Mouse (Mus musculus) erythroblast, embryonic 14.5 days (primary cell): ENCODE results near the gene Slc16a12.

ENCODE experiments used
- GATA1 ChIP-seq: IDR thresholded peaks from 2 replicates; pipeline ENCODE4 v1.6.1; 2012; ENCODE audit warnings: low read length, inconsistent platforms, mixed read lengths
- TAL1 ChIP-seq: IDR thresholded peaks from 3 replicates; pipeline ENCODE4 v1.6.1; 2012; ENCODE audit warnings: low read length, inconsistent platforms, mixed read lengths

DNA sequence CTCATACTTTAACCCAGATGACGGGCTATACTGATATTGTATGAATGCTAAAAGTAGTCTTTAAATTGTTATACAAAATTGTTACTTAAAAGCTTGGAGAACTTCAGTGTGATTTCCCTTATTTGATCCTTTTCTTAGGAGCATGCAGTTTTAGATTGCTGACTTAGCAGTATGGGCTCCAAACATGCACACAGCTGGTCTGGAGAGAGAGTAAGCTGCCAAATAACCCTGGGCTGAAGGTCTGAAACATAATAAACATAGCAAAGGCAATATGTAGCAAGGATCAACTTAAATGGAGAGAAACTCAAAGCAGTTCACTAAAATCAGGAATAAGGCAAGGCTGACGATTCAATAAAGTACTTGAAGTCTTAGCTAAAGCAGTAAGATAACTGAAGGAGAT, 35.4 kb upstream of the Slc16a12 start:
- TF ChIP-seq GATA1 = no peak
- no peak for TF ChIP-seq TAL1
